Mouse (Mus musculus): ENCODE results near the gene Mical2. TPM values are rescaled to one million over a fixed set of nuclear protein-coding genes. Genes with fewer than 3 reads are reported as not detected.

The Mical2 gene
- polyA plus RNA-seq, 1 experiment = 8.5 TPM

GRCm38 (mm10) chr7:112208323-112209167, 17.1 kb upstream of the Mical2 start:
- no peak overlapping the region for H3K4me3 ChIP-seq (ENCODE audit: insufficient read depth, low read length)
- no peak overlapping the region for H3K27ac ChIP-seq (ENCODE audit: insufficient read depth, low read depth, low read length)
- peaks cover 20% of the 10 kb centered on the region for H3K4me1 ChIP-seq (ENCODE audit: control insufficient read depth, insufficient read depth, low read length)
- TF ChIP-seq POLR2A (IDR thresholded peaks at IDR 0.05; ENCODE audit: borderline replicate concordance, low read depth, low read length) (no peak), CTCF (IDR thresholded peaks at IDR 0.05; ENCODE audit: low read depth, low read length) (no peak)

DNA sequence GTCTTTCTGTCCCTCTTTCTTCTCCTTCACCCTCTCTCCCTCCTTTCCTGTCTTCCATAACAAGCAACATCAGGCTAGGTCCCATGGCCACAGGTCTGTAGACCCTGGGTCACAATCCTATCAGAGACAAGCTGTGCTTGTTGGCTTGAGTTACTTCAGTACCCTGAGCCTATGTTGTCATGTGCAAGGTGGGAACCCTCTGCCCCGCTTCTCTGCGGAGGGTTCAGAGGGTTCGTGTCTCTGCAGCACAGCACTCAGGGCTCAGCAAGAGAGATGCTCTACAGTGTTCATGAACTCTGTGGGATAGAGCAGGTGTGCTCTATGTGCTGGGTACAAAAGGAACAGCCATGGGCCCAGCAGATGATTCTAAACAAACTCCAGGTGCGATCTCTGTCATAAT, 16.0 kb upstream of the Mical2 start:
- no peak overlapping the region for H3K27ac ChIP-seq (ENCODE audit: insufficient read depth, low read depth, low read length)
- H3K4me3 ChIP-seq (ENCODE audit: insufficient read depth, low read length) = no peak overlapping the region
- TF ChIP-seq CTCF (IDR thresholded peaks at IDR 0.05; ENCODE audit: low read depth, low read length) = no peak
- no peak for TF ChIP-seq POLR2A (IDR thresholded peaks at IDR 0.05; ENCODE audit: borderline replicate concordance, low read depth, low read length)
- peaks cover 16% of the 10 kb centered on the region for H3K4me1 ChIP-seq (ENCODE audit: control insufficient read depth, insufficient read depth, low read length)

DNA sequence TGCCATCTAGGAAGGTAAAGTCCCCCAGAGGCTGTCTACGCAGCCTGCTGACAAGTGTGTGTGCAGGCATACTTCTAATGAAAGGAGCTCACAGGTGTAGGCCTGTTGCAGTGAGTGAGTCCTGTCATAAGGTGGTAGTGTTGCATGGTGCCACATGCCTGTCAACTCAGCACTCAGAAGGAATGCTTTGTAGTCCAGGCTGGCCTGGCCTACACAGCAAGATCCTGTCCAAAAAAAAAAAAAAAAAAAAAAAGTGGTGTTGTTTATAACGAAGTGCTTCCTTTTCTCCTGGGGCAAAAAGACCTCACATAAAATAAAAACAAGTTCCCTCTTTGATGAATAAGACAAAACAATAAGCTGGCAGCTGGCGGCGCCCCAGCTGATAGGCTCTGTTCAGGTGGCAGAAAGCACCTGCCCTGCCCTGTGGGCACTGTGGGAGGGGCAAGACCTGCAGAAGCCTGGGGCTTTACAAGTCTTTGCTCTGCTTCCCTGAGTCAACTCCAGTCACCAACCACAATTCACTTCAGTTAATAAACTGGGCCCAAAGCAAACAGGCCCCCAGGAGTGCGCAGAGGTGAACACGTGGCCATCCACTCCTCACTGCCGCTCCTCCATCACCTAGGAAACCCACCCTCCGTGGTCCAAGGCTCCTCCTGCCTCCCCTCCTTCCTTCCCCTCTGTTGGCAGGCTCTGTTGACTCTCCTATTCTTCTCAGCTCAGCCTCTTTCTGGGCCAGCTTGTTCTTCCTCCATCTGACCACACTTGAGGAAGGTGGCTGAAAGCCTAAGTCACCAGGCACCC, 12.5 kb upstream of the Mical2 start:
- Histone ChIP-seq H3K27ac (ENCODE audit: insufficient read depth, low read depth, low read length) (peak overlapping the region; percentile 6; the same call in 1 of the 2 replicates), H3K4me3 (ENCODE audit: insufficient read depth, low read length) (no peak overlapping the region), H3K4me1 (ENCODE audit: control insufficient read depth, insufficient read depth, low read length) (peaks cover 11% of the 10 kb centered on the region)
- TF ChIP-seq CTCF (IDR thresholded peaks at IDR 0.05; ENCODE audit: low read depth, low read length) (no peak), POLR2A (IDR thresholded peaks at IDR 0.05; ENCODE audit: borderline replicate concordance, low read depth, low read length) (no peak)

DNA sequence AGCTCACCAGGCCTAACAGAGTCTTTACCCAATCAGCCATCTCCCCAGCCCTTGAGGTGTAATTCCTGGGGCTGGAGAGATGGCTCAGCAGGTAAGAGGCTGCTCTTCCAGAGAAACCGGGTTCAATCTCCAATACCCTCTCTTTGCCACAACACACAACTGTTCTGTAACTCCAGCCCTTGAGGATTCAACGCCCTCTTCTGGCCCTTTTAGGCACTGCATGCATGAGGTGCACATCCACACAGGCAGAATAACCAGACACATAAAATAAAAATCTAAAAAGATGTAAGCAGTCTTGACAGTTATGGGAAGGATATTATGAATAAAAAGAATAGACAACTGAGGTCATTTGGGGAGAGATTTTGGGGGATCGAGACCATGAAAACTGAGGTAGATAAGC, 9.8 kb upstream of the Mical2 start:
- peaks cover 8% of the 10 kb centered on the region for H3K4me1 ChIP-seq (ENCODE audit: control insufficient read depth, insufficient read depth, low read length)
- no peak overlapping the region for H3K4me3 ChIP-seq (ENCODE audit: insufficient read depth, low read length)
- TF ChIP-seq CTCF (IDR thresholded peaks at IDR 0.05; ENCODE audit: low read depth, low read length) (no peak), POLR2A (IDR thresholded peaks at IDR 0.05; ENCODE audit: borderline replicate concordance, low read depth, low read length) (no peak)
- H3K27ac ChIP-seq (ENCODE audit: insufficient read depth, low read depth, low read length) = no peak overlapping the region

DNA sequence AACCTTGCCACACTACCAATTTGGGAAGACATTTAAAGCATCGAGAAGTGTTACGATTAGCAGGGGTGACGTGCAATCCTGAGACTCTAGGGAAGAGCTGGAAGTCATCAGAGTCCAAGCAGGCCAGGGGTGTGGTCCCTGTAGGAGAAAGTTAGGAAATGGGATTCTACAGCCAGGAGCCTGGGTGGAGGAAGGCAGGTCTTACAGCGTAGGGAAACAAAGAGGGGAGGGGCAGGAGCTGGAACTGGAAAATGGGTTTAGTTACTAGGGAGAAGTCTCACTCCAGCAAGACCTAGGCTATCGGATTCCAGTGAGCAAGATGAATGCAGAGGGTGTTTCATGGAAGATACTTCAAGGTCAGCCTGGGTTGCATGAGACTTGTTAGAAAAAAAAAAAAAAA, 8.9 kb upstream of the Mical2 start:
- no peak overlapping the region for H3K4me3 ChIP-seq (ENCODE audit: insufficient read depth, low read length)
- H3K4me1 ChIP-seq (ENCODE audit: control insufficient read depth, insufficient read depth, low read length) = peaks cover 8% of the 10 kb centered on the region
- H3K27ac ChIP-seq (ENCODE audit: insufficient read depth, low read depth, low read length) = no peak overlapping the region
- TF ChIP-seq POLR2A (IDR thresholded peaks at IDR 0.05; ENCODE audit: borderline replicate concordance, low read depth, low read length) = no peak

DNA sequence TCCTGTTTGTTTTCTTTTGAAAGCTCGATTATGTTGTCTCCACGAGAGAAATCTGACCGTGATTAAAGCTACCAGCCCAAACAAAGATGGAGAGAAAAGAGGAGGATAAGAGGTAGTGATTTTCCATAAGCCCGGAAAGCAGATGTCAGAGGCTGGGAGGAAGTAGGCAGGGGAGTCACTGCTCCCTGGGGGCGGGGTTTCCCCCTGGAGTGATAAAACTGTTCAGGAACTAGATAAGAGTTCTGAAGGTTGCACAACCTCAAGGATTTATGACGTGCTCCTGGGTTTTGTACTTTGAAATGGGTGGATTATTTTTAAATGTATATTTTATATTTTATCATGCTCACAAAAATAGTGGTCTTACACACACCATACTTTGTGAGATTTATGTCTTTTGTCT, 8.4 kb upstream of the Mical2 start:
- Histone ChIP-seq H3K4me3 (ENCODE audit: insufficient read depth, low read length) (no peak overlapping the region), H3K4me1 (ENCODE audit: control insufficient read depth, insufficient read depth, low read length) (peaks cover 8% of the 10 kb centered on the region), H3K27ac (ENCODE audit: insufficient read depth, low read depth, low read length) (no peak overlapping the region)
- no peak for TF ChIP-seq POLR2A (IDR thresholded peaks at IDR 0.05; ENCODE audit: borderline replicate concordance, low read depth, low read length)
- no peak for TF ChIP-seq CTCF (IDR thresholded peaks at IDR 0.05; ENCODE audit: low read depth, low read length)

DNA sequence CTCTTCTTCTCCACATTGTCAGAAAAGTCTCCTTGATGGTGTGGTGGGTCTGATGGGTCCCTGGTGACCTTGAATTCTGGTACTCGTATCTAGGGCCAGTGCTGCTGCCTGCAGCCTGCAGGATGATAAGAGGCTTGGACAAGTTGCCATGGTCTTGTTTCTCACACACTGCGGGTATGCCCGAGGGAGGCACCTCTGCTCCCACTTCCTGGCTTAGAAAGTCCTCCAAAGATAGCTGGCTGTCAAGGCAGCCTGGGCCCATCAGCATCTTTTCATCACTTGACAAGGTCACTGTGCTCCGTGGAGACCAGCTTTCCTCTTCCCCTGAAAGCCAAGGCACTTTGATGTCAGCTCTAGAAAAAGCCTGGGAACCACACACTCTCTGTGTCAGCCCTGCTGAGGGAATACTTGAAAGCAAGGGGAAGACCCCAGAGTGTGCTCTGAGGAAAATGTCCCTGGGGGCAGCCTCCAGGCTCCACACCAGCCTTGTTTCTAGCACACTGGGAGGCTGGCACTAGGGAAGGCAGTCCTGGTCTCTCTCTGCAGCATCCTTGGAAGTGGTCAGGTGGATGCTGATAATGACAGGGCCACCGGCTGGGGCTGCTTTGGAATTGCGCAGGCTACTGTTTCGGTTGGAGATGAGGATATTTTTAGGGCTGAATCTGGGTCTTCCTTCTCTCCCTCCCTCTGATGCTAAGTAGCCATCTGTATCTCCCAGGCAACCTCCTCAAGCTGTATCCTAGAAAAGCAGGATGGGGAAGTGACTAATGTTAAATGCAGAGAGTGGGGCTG, 2.7 kb upstream of the Mical2 start:
- H3K27ac ChIP-seq (ENCODE audit: insufficient read depth, low read depth, low read length) = no peak overlapping the region
- H3K4me3 ChIP-seq (ENCODE audit: insufficient read depth, low read length) = no peak overlapping the region
- TF ChIP-seq POLR2A (IDR thresholded peaks at IDR 0.05; ENCODE audit: borderline replicate concordance, low read depth, low read length) (no peak), CTCF (IDR thresholded peaks at IDR 0.05; ENCODE audit: low read depth, low read length) (no peak)
- peaks cover 8% of the 10 kb centered on the region for H3K4me1 ChIP-seq (ENCODE audit: control insufficient read depth, insufficient read depth, low read length)

- TF ChIP-seq CTCF (IDR thresholded peaks at IDR 0.05; ENCODE audit: low read depth, low read length) (no peak), POLR2A (IDR thresholded peaks at IDR 0.05; ENCODE audit: borderline replicate concordance, low read depth, low read length) (no peak)
- H3K4me1 ChIP-seq (ENCODE audit: control insufficient read depth, insufficient read depth, low read length) = peaks cover 8% of the 10 kb centered on the region
Measured at GRCm38 (mm10) chr7:112224854-112225253, 802 bp upstream of the Mical2 start.

DNA sequence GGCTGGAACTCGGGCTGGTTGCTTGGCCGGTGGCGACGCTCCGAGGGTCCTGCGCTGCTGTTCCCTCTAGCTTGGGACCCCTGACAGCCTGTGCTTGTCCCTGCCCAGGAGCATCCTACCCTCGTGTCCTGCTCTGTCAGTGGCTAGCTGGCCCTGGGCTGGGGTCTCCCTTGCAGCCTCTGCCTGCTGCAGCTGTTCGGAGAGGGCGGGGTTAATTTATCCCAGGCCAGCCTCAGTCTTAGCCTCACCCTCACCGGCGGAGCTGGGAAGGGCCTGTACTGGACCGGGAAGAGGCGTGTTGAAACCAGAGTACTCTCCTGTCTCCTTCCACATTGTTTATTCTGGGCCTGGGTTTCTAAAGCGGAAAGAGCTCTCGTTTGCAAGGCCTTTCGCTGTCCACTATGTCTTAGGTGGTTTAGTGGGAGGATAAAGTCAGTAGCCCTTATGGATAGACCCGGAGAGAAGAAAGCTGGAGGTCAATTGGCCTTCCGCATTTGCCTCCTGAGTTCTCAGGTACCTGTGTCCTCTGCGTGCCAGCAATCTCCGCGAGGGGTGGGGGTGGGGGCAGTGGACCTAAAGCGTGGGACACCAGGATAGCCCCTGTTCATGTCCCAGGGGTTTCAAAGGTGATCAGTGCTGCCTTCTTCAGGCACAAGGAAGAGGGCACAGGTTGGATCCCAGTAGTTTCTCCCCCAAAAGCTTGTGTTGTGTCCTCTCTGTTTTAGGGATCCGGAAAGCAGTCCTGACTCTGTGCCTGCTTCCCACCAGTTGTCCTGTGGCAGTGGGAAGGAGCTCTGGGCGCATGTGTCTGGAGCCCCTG, 1.0 kb downstream of the Mical2 start:
- TF ChIP-seq CTCF (IDR thresholded peaks at IDR 0.05; ENCODE audit: low read depth, low read length) = no peak
- TF ChIP-seq POLR2A (IDR thresholded peaks at IDR 0.05; ENCODE audit: borderline replicate concordance, low read depth, low read length) = no peak
- peak overlapping the region; percentile 63 for H3K4me3 ChIP-seq (ENCODE audit: insufficient read depth, low read length)
- H3K27ac ChIP-seq (ENCODE audit: insufficient read depth, low read depth, low read length) = no peak overlapping the region
- H3K4me1 ChIP-seq (ENCODE audit: control insufficient read depth, insufficient read depth, low read length) = peaks cover 8% of the 10 kb centered on the region

More at GRCm38 (mm10) chr7:112224854-112225253, 802 bp upstream of the Mical2 start:
- Histone ChIP-seq H3K4me3 (ENCODE audit: insufficient read depth, low read length) (no peak overlapping the region), H3K27ac (ENCODE audit: insufficient read depth, low read depth, low read length) (no peak overlapping the region)

Measured in bone marrow macrophage, adult 2 months (primary cell).